Mouse (Mus musculus) layer of hippocampus, adult 18-20 months (tissue): ENCODE measurements around the gene Nol12. TPM values are rescaled to one million over a fixed set of nuclear protein-coding genes. Genes with fewer than 3 reads are reported as not detected.

ENCODE experiments used
- DNase-seq, 2 experiments: peaks; one replicate each; pipeline ENCODE4 v3.0.0; 2022; ENCODE audit warnings: low spot score in 2 of 2
- total RNA-seq, 2 experiments: library from RNA; stranded (reverse); gene quantifications; 2 replicates each; pipeline ENCODE4 v1.2.3; 2021

Nol12 gene
- total RNA-seq, 2 experiments from 2014 or later = 36.2 to 37.5 TPM

- peak; percentile 70 to 74 for DNase-seq
Observed at GRCm38 (mm10) chr15:78947657-78948056, 12.9 kb downstream of the Nol12 start, which contains the start of gene Triobp. TSS of gene Triobp (plus strand) at chr15:78947724.

DNA sequence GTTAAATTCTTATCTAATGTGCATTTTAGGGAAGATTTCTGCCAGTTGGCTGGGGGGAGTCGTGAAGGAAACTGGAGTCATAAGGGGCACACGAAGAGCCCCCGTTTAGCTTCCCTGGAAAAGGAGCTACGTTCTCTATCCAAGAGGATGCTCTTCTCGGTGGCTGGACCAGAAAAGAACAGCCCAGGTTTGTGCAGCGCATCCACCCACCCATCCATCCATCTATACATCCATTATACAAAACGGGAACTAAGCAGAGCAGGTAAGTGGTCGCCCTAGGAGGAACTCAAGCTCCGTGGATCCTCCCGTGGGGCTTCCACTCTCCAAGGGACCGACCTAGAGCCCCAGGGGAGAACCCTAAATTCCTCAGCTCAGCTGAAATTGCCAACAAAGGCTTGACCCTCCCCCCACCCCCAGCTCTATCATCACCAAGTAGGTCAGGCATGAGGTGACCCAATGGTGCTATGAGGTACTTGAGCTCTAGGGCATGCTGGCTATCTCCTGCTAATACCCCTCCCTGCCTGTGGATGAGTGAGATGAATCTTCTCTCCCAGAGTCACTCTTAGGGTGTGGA, 13.5 kb downstream of the Nol12 start:
- DNase-seq = no peak

DNA sequence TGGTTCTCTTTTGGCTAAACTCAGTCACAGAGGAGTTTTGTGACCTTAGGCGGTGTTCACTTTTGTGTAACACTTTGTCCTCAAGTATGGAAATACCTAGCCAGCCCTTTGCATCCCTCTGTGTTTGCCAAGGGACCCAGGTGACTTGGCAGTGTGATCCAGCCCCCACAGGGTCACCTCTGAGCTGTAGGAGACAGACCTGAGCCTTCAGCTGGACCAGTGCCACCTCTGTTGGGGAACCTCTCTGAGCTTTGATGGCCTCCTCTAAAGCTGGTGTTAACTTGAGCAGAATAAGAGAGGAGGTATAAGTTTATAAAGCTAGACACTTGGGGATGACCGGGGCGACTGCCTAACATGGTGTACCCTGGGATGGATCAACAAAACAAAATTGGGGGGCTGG, 14.2 kb downstream of the Nol12 start:
- DNase-seq = no peak

- no peak for DNase-seq
Observed at GRCm38 (mm10) chr15:78955663-78956062, 20.9 kb downstream of the Nol12 start.

GRCm38 (mm10) chr15:78956351-78956750, 21.6 kb downstream of the Nol12 start:
- no peak for DNase-seq

DNA sequence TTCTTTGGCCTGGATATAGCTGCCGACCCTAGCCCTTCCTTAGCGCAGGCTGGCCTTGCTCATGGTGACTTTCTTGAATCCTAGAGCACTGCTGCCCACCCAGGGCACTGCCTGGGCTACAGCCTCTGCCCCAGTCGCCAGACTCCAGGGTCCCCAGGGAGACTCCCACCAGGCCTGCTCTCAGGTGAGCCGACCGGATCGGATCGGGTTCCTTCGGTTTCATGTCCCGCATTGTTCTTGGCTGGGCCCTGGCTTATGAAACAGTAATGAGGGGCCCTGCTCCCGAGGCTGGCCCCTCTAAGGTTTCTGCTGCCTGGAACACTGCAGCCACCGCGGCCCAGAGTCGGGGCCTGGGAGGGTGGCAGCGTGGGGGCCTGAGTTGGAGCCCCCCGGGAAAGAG, 22.3 kb downstream of the Nol12 start:
- no peak for DNase-seq

GRCm38 (mm10) chr15:78959537-78959936, 24.8 kb downstream of the Nol12 start:
- no peak for DNase-seq

DNA sequence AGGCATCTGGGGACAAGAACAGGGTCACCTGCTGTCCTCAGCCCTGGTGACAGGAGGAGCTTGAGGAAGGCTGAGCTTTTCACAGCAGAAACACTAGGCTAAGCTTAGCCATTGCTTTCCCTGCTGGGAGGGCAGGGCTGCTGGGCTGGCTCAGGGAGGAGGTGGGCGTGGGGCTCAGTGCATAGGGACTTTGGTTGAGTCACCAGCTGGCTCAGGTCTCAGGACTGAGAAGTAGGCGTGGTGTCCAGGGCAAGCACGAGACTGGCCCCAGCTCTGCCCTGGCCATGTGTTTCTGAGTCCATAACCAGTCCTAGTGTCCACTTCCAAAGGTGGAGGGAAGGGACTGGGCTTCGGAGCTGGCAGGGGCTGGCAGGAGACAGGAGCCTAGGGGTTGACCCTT, 25.4 kb downstream of the Nol12 start:
- DNase-seq = no peak

DNA sequence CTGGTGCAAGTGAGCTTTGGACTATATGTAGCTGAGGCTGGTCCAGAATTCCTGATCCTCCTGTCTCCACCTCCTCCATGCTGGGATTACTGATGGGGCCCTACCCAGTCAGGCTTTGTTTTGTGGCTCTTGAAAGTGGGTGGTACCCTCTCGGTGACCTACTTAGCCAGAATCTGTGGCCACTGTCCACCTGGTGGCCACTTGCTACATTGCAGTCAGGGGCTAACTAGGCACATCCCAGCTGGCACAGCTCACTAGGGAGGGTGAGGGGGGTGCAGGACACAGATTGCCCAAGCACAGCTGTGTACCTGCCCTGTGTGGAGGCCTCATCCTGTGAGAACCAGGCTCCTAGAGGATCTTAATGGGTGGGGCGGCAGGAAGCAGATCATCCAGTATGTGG, 28.2 kb downstream of the Nol12 start:
- DNase-seq = no peak

GRCm38 (mm10) chr15:78971626-78972025, 36.9 kb downstream of the Nol12 start:
- no peak for DNase-seq

DNA sequence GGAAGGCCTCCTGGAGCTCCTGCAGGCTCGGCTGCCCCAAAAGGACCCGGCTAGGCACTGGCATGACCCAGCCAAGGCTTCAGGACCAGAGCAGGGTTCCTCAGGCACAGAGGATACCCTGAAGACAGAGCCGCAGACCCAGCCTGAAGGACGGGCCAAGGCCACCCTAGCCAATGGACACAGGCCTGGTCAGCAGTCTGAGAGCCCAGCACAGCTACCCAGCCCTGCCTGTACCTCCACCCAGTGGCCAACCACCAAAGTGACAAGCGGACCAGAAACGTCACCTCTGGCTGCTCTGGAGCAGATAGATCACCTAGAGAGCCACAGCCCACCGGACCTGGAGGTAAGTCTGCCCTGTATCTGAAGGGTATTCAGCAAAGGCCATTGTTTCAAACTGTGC, 39.2 kb downstream of the Nol12 start:
- no peak for DNase-seq

GRCm38 (mm10) chr15:78977676-78978159, 43.0 kb downstream of the Nol12 start:
- no peak for DNase-seq

- DNase-seq = no peak
Observed at GRCm38 (mm10) chr15:78978875-78979274, 44.1 kb downstream of the Nol12 start.

DNA sequence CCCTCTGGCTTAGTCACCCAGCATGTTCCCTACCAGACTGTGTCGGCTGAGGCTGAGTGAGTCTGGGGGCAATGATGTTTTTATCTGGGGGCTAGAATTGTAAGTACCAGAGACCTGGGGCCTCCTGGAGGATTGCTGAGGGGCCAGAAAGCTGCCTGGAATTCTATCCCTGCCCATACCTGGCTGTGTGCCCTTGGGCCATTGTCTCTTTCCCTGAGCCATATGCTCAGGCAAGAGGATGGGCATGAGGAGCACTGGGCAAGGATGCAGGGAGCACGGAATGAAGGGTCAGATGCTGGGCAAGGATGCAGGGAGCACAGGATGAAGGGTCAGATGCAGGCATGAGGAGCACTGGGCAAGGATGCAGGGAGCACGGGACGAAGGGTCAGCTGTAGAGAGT, 45.4 kb downstream of the Nol12 start:
- no peak for DNase-seq

- peak; percentile 17 to 47 for DNase-seq
Observed at GRCm38 (mm10) chr15:78982658-78983435, 48.1 kb downstream of the Nol12 start.

DNA sequence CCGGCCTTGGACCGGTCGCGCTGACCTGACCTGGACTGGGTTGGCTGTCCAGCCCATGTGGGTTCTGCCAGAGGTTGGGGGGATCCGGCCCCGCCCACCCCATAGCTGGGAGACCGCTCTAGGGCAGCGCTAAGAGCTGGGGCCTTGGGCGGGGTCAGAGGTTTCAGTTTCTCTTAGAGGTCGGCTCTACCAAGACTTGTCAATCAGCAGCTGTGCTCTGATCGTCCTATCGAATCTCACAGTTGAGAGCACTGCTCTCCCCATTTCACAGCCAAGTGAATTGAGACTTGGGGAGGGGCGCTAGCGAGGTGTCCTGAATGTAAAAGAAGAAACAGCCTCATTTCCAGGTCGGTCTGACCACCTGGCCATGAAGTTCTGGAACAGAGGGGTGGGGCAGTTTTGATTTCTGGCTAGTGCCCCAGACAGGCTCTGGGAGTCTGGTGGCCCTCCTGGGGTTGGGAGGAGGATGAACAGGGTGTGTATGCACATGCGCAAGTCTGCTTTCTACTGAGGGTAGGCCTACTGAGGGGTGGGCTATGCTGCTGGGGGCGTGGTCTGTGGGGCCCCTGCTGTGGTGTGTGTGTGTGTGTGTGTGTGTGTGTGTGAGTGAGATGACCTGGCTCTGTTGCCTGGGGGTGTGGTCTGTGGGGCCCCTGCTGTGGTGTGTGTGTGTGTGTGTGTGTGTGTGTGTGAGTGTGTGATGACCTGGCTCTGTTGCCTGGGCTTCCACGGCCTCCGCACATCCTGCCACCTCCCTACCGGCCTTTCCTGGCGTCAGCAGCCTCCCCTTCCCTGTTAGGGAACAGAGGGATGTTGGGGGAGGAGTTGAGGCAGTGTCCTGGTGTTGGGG, 48.9 kb downstream of the Nol12 start:
- DNase-seq = no peak

DNA sequence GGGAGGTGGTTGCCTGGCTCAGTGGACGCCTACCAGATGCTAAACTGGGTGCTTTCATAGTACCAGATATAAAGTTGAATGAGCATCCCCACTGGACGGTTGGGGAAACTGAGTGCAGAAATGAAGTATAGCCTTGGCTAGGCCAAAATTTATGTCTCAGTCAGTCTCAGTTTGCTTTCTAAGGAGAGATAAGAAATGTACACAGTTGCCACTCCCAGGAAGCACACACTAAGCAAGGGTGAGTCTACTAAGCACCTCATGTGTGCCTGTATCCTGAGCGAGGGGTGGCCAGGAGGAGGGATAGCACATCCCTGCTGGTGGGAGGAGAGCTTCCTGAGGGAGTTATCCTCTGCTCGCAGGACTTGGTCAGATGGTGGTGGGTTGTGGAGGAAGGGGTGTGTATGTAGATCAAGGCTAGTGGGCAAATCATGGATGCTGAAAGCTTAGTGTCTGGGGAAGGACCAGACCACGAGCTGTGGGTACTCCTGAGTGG, 49.6 kb downstream of the Nol12 start:
- no peak for DNase-seq

DNA sequence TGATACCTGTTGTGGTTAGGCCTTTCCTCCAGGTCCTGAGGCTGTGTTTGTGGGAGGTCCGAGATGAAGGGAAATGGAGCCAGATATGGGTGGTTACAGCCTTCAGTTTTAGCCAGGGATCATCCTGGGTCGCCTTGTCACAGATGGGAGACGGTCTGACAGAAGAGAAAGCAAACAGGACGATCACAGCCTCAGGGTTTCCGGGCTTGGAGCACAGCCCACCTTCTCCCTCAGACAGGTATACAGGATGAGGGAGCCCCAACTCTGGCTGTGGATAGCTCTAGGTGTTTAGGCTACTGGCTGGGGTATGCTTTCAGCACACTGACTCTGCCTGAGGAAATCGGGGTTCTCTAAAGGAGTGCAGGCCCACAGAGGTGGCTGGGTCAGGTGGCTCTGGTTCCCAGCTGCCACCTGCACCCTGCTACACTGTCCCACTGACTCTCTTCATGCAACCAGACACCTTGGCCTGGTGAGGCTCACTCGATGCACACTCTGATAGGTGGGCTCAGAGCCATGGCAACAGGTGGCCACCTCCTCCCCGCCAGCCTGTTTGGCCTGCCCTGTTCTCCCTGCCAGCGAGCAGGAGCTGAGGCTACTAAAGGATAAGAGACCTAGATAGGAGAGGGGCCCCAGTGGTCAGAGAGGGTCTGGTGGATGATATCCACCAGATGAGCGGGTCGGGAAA, 51.9 kb downstream of the Nol12 start:
- DNase-seq = no peak

DNA sequence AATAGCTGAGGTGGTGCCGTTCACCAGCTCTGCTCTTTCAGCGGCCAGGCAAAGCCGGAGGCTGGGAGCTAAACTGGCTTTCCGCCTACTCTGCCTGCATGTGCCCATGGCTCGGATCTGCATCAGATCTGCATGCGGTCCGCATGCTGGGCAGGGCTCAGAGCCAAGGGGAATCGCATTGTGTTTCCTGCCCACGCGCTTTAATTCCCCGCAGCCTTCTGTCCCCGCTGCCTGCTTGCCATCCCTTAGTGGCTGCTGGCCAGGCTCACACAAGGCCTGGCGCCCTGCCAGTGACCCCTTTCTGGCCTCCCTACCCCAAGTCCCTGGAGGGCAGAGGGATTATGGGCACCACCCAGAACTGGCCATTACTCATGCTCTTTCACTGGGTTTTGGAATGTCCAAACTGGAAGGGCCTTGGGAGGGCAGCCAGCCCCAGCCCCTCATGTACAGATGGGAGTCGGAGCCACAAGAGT, 53.8 kb downstream of the Nol12 start:
- DNase-seq = peak; percentile 89 to 93

DNA sequence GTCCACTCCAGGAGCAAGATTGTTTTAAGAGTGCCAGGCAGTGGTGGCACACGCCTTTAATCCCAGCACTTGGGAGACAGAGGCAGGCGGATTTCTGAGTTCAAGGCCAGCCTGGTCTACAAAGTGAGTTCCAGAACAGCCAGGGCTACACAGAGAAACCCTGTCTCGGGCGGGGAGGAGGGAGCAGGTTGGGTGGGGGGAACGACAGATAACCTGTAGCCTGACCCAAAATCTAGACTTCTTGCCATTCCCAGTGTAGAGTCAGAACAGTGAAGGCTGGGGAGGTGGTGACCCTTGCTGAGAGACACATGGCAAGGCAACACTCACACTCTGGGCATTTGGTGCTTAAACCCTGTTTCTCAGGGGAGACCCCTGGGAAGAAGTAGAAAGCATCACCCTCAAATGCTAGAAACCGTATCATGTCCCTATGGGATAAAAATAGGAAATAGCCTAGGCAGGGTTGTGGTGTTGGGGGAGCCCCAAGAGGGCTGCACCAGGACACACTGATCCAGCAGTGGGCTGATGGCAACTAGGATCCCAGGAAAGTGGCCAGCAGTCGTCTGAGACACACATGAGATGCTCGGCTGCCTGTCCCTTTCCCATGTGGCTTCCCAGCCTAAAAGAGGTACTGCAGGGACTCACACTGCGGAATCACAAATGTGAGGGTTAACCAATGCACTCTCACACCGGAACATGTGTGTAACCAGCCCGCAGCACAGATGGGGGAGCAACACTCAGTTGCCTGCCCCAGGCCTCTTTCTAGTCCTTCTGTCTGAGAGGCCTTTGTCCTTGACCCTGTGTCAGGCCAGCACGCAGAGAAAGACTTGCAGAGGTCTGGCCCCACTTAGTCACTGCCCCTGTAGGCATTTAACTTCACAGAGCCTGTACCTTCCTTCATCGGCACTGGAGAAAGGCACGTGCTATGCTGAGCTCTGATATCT, 54.7 kb downstream of the Nol12 start:
- no peak for DNase-seq
